ENCODE assay signal across 14 mouse cellular contexts in the genomic region with DNA sequence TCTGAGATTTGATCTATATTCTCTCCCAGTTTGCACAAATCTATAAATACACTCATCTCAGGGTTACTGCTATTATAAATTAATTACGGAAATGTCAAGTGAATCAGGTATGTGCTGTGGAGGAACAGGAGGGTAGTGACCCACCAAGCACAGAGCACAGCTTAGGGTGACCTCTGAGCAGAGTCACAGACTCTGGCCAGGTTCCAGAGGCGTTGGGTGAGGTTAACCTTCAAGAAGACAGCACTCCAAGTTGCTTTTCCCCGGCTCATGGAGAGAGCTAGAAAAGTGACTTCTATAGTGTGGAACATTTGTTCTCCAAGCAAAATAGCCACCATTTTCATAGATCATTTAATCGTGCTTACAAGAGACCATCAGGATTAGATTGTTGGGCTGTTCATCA.
DNase-seq lines count a peak whose midpoint lies in the region.
"Had no signal": no experiment of that assay in that cellular context is flagged by ENCODE, and none has a peak within 500 bp of the region (broad histone marks: within the 10 kb centered on the region; RNA-seq: fewer than 3 reads in every experiment).

No protein-coding gene starts in this region.

- peak; percentile 29 for DNase-seq in urinary bladder, postnatal 14 days (ENCODE audit: low spot score)
- DNase-seq in urinary bladder, adult 2 months (ENCODE audit: low spot score), result no peak
- DNase-seq in adrenal gland, postnatal 14 days, result peak; percentile 71
- peak; percentile 58 for DNase-seq in kidney, postnatal 14 days
- no peak for DNase-seq in cerebellum, postnatal 14 days
- no peak for DNase-seq in yolk sac, embryonic 10.5 days (ENCODE audit: low spot score)
- DNase-seq in ovary, postnatal 14 days (ENCODE audit: low spot score), result no peak
- DNase-seq: cerebellum, adult 2 months; gastrocnemius, postnatal 10 days; heart, adult 11 months; heart, postnatal 14 days; layer of hippocampus, postnatal 36 days; liver, postnatal 0 days; lung, postnatal 10 days had no signal

Comparison
In these comparisons a context has a peak if more than half of its experiments do, and no peak if none do; other contexts are left out.
1. DNase-seq: peak in urinary bladder, postnatal 14 days (single experiment), adrenal gland, postnatal 14 days (single experiment) and kidney, postnatal 14 days (single experiment); none in urinary bladder, adult 2 months (single experiment), cerebellum, postnatal 14 days (0 of 2), yolk sac, embryonic 10.5 days (single experiment) and ovary, postnatal 14 days (single experiment).